Mouse (Mus musculus) spleen, adult 2 months (tissue): Measurements from ENCODE around the gene Kel.

Experiments used
- CTCF ChIP-seq: fragments of 200-500 bp; IDR thresholded peaks from 2 replicates; pipeline ENCODE4 v1.5.1; 2011; ENCODE audit warnings: mild to moderate bottlenecking, inconsistent platforms; ENCODE audit not compliant: insufficient read depth, insufficient read length, insufficient replicate concordance; ENCODE audit errors: extremely low read depth
- POLR2A ChIP-seq: fragments of 200-500 bp; IDR thresholded peaks from 2 replicates; pipeline ENCODE4 v1.6.1; 2011; ENCODE audit warnings: low read depth, low read length, inconsistent platforms

- no peak for TF ChIP-seq POLR2A
- no peak for TF ChIP-seq CTCF
Measured at GRCm38 (mm10) chr6:41640449-41640848, 63.7 kb downstream of the Kel start.
